Mouse (Mus musculus) G1E-ER4 (cell line): ENCODE data around the gene Polr2i. TPM values are rescaled to one million over a fixed set of nuclear protein-coding genes. Genes with fewer than 3 reads are reported as not detected.

Experiments
- GATA1 ChIP-seq: IDR thresholded peaks from one replicate; pipeline ENCODE4 v1.8.0; 2012; ENCODE audit warnings: low read length, inconsistent platforms
- polyA plus RNA-seq: library from polyadenylated mRNA; stranded (reverse); fragments of >175 nt; gene quantifications from 2 replicates; pipeline ENCODE4 v1.2.3, GENCODE M21; 2012

Gene Polr2i
- polyA plus RNA-seq, 1 experiment, result 136 TPM

DNA sequence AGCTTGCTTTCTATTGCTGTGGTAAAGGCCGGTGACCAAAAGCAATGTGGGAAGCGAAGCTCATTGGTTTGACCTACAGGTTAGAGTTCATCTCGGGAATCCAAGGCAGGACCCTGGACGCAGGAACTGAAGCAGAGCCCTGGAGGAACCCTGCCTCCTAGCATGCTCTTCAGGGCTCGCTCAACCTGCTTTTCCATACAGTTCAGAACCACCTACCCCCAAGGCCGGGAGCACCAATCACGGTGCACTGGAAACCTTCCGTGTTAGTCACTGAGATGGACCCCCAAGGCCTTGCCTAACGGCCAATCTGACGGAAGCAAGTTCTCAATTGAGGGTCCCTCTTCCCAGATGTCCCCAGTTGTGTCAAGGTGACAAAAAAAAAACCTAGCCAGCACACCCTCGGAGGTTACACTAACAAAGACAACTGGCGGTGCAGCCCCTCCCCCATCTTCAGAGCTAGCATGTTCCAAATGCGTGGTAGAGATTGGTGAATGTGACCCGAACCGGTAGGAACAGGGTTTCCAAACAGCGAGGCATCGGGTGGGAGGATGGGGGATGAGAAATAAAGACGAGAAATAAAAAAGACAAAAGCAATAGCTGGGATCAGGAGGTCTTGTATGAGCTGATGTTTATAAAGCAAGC lies 32.1 kb upstream of the Polr2i start:
- TF ChIP-seq GATA1, result no peak

- no peak for TF ChIP-seq GATA1
Measured at GRCm38 (mm10) chr7:30200200-30200599, 31.5 kb upstream of the Polr2i start.

DNA sequence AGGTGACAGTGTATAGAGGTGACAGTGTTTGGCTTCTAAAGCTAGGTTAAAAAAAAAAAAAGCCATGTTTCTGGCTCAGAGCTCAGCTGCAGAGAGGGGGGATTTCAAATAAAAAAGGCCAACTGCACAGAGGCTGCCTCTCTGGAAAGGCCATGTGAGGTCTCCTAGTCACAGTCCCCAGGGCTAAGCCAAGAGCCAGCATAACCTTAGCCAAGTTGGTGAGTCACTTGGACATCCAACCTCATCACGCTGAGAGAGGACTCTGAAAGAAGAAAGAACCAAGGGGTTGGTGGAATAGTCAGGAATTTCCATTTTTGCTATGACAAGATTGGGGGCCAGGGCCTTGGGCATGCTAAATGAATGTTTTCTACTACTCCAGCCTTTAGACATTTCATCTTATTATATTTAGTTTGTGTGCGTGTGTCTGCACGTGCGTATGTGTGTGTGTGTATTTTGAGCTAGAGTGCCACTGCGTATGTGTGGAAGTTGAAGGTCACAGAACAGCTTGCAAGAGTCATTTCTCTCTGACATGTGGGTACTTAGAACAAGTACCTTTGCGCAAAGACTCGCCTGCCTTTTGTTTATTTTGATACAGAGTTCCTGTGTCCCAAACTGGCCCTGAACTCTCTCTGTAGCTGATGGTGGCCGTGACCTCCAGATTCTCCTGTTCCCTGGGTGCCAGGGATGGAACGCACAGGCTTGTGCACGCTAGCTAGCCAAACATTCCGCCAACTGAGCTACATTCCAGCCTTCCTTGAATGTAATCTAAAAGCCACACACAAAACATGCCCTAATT lies 28.7 kb upstream of the Polr2i start:
- TF ChIP-seq GATA1, result no peak

GRCm38 (mm10) chr7:30204380-30204779 lies 27.4 kb upstream of the Polr2i start:
- TF ChIP-seq GATA1, result no peak

GRCm38 (mm10) chr7:30205383-30205782 lies 26.4 kb upstream of the Polr2i start:
- TF ChIP-seq GATA1, result no peak

- TF ChIP-seq GATA1, result no peak
Measured at GRCm38 (mm10) chr7:30211025-30211424, 20.7 kb upstream of the Polr2i start.

GRCm38 (mm10) chr7:30213881-30214280 lies 17.9 kb upstream of the Polr2i start:
- TF ChIP-seq GATA1, result no peak

- no peak for TF ChIP-seq GATA1
Measured at GRCm38 (mm10) chr7:30215875-30216274, 15.9 kb upstream of the Polr2i start.

- no peak for TF ChIP-seq GATA1
Measured at GRCm38 (mm10) chr7:30216723-30217151, 15.0 kb upstream of the Polr2i start.

DNA sequence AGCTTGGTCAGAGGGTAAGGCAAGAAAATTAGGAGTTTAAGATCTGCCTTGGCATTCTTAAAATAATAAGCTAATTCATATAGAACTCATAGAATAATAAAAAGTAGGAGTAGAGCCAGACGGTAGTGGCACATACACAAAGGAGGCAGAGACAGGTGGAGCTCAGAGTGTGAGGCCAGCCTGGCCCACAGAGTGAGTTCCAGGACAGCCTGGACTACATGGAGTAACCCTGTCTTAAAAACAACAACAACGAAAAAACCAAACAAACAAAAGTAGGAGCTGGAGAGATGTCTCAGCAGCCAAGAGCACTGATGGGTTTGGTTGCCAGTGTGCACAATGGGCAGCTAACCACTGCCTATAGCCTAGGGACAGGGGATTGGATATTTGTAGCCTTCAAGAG lies 14.5 kb upstream of the Polr2i start:
- TF ChIP-seq GATA1, result no peak

DNA sequence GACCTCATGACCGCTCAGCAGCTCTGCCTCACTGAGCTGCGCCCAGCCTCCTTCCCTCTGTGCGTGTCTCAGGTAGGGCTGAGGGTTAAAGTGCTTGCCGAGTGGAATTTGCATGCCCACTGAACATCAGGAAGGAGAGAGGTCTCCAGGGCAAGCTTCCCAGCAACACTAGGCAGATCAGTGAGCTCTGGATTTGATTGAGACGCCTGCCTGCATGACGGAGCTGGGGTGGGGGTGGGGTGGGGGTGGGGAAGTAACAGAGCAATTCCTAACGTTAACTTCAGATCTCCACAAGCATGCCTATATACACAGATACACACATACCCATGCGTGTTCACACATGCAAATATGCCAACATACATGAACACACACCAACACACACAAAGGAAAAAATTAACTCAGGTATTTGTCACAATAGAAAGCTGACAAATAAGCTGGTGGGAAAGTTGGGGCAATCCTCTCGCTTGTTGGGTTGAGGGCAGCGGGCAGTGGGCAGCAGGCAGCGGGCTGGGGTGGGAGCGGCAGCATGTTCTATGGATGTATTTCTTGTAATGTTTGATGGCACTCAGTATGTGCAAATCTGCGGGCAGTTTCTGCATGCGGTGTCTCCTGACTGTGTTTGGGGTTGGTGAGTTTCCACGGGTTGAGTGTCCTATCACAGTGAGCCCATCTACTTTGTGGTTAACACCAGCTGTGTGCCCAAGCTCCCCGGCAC lies 12.3 kb upstream of the Polr2i start:
- TF ChIP-seq GATA1, result no peak

DNA sequence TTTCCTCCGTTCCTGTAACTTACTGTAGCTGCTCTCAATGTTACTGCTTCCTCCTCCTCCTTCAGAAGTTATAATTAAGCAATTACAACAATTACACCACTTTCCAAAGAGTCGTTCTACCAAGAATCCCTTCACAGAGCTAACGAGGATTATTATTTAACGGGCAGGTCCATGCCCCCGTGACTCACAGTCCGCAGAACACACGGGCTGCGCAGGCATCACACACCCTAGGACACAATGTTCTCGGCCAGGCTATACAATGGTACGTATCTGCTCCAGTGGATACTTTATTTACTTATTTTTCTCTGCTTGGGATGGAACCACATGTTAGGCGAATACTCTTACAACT lies 11.8 kb upstream of the Polr2i start:
- no peak for TF ChIP-seq GATA1

DNA sequence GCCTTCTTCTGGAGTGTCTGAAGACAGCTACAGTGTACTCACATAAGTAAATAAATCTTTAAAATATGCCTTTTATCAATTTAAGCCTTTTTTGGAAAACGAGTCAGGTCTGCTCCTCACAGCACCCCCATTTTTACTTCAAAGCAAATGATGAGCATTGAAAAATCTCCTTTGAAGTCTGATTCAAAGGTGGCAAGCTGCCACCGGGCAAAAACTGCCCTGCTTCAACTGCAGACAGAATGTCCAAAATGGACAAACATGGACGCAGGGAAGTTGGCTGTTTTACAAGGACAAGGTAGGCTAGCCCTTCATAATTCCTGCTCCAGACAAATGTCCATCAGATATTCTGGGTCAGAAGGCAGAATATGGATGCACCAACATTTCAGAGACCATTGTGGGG lies 10.3 kb upstream of the Polr2i start:
- TF ChIP-seq GATA1, result no peak

- no peak for TF ChIP-seq GATA1
Measured at GRCm38 (mm10) chr7:30222205-30222604, 9.5 kb upstream of the Polr2i start.

GRCm38 (mm10) chr7:30224206-30224605 lies 7.5 kb upstream of the Polr2i start:
- TF ChIP-seq GATA1, result no peak

DNA sequence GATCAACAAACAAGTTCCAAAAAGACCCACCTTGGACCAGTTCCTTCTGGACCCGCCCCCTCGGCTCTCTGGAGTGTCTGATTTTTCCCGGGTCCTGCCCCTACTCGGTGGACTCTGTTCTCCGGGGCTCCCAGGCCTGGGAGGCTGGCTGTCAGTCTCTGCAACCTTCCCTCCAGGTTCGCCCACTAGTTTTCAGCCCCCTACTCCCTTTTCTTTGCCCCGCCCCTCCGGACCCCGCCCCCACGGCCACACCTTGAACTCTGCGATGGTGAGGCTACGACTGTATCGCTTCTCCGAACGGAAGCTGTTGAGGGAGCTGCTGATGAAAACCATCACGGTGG lies 450 bp upstream of the Polr2i start:
- TF ChIP-seq GATA1, result no peak

DNA sequence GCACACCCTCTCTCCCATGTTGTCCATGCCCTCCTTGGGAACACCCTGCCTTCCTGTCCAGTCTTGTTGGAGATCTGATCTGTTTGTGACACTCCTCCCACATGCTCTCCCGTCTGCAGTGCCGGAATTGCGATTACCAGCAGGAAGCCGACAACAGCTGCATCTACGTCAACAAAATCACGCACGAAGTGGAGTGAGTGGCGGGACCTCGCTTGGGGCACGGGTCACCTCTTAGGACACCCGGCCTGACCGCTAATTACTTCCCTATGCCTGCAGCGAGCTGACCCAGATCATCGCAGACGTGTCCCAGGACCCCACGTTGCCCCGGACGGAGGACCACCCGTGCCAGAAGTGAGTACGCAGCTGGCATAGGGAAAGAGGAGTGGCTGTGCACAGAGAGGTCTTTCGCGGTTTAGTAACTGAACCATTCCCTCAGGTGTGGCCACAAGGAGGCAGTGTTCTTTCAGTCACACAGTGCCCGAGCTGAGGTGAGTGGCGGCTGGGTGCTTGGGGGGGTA lies 942 bp downstream of the Polr2i start:
- TF ChIP-seq GATA1, result no peak

DNA sequence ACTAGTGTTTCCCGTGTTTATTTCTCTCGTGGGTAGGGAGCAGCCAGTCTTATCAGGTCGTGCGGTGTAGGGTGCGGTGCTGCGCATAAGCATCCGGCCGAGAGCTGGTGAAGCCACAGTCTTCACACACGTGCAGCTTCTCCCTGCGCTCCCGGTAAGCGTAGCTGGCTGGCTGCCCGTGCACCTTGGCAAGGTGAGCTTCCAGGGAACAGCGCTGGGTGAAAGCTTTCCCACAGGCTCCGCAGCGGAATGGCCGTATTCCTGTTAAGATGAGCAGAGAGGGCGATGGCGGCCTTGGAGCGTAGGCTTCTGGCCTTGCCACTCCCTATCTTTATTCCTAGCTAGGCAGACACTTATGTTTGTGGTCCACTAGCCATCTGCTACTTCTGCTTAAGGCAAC lies 1.6 kb downstream of the Polr2i start:
- no peak for TF ChIP-seq GATA1
